Mouse (Mus musculus) stomach, embryonic 14.5 days (tissue): ENCODE results near the gene Olfr1136. TPM values are rescaled to one million over a fixed set of nuclear protein-coding genes. Genes with fewer than 3 reads are reported as not detected.

ENCODE experiments used
- ATAC-seq: fragments of 200-750 bp; cut with Nextera tagmentation; 2 replicates; pipeline ENCODE4 v1.8.0; 2017; ENCODE audit warnings: low read depth, moderate TSS enrichment; ENCODE audit not compliant: insufficient number of reproducible peaks, insufficient read depth, low FRiP score
- H3K27ac ChIP-seq: fragments of 300-500 bp; sonication (generic); 2 replicates; pipeline ENCODE4 v1.5.1; 2014; ENCODE audit warnings: mild to moderate bottlenecking, low read length, moderate library complexity, mixed read lengths
- H3K27me3 ChIP-seq: fragments of 300-500 bp; sonication (generic); 2 replicates; pipeline ENCODE4 v1.6.1; 2014; ENCODE audit warnings: low read length, control low read depth, mixed read lengths; ENCODE audit not compliant: control insufficient read depth, insufficient read depth
- H3K36me3 ChIP-seq: fragments of 300-500 bp; sonication (generic); 2 replicates; pipeline ENCODE4 v1.6.1; 2014; ENCODE audit warnings: mild to moderate bottlenecking, control low read depth, low read length, moderate library complexity, mixed read lengths; ENCODE audit not compliant: control insufficient read depth, insufficient read depth
- H3K4me1 ChIP-seq: fragments of 300-500 bp; sonication (generic); 2 replicates; pipeline ENCODE4 v1.6.1; 2014; ENCODE audit warnings: low read length, control low read depth, mixed read lengths; ENCODE audit not compliant: control insufficient read depth, insufficient read depth
- H3K4me2 ChIP-seq: fragments of 300-500 bp; sonication (generic); replicated peaks from 2 replicates; pipeline ENCODE4 v1.6.1; 2014; ENCODE audit warnings: low read depth, low read length, control low read depth
- H3K4me3 ChIP-seq: fragments of 300-500 bp; sonication (generic); 2 replicates; pipeline ENCODE4 v1.5.1; 2014; ENCODE audit warnings: low read depth, low read length, control low read depth
- H3K9ac ChIP-seq: fragments of 300-500 bp; sonication (generic); replicated peaks from 2 replicates; pipeline ENCODE4 v1.6.1; 2014; ENCODE audit warnings: low read depth, mild to moderate bottlenecking, control low read depth, low read length, moderate library complexity, mixed read lengths
- H3K9me3 ChIP-seq: fragments of 300-500 bp; sonication (generic); 2 replicates; pipeline ENCODE4 v1.6.1; 2016; ENCODE audit warnings: low read depth, low read length, control low read depth; ENCODE audit not compliant: control insufficient read depth
- WGBS: fragments of 180-500 bp; shearing (Covaris S2); extraction: QIAGEN DNeasy Blood & Tissue Kit; methylation state at CpG from one replicate; pipeline ENCODE4 v1.1.7; 2014; 5-methylcytosine and 5-hydroxymethylcytosine counted together
- polyA plus RNA-seq: library from polyadenylated mRNA; unstranded; fragments of >200 nt; fragmentation: Nextera tagmentation; extraction: Ambion mirVana; gene quantifications from 2 replicates; pipeline ENCODE4 v1.2.1, GENCODE M21; 2014

Olfr1136 gene
- polyA plus RNA-seq = not detected in 2 replicates

DNA sequence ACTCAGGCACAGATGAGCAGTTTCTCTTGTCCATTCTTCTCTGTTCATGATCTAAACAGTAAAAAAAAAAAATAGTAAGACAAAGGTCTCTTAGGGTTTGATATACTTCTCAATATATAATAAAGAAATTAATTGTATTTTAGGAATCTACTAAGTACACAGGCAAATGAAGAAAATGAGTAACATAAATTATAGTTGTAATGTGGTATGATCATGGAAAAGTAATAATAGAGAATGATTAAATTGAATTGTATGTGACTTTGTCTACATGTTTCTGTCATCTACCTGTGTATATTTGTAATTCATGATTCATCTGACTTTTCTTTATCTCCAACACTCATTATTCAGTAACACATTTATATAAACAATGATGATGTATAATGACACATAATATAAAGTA is at the start of gene Olfr1136:
TSS of gene Olfr1136 (minus strand) at position 101 of the 400 bp plus-strand sequence.
- H3K4me3 ChIP-seq = no peak within 1 kb of the TSS
- no peaks in the 10 kb centered on the region for H3K4me1 ChIP-seq
- no peak within 1 kb of the TSS for H3K4me2 ChIP-seq
- no peak within 1 kb of the TSS for H3K9ac ChIP-seq
- H3K9me3 ChIP-seq = no peaks in the 10 kb centered on the region
- ATAC-seq = no peak
- no peak within 1 kb of the TSS for H3K27ac ChIP-seq
- H3K27me3 ChIP-seq = no peaks in the 10 kb centered on the region
- H3K36me3 ChIP-seq = no peaks in the 10 kb centered on the region

DNA sequence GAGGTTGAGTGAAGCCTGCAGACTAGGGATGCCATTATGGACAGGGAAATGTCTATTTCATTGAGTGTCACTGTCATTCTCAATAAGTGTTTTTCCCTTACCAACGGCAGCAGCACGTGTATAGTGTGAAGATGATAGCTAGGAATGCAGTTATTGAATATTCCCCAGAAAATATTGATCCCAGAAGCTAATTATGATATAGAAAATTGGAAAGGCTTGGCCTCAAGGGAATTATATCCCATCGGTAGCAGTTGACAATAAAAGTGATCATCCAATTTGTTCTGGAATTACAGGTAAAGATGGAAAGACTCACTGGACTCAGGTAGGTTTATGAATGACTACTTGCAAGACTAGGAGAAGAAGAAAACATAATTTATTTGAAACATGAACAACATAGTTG is 49.7 kb upstream of the Olfr1136 start, which contains the start of gene Olfr1140:
TSS of gene Olfr1140 (plus strand) at position 301 of the 400 bp plus-strand sequence.
- WGBS = 76% methylated on average over 3 of the region's 3 CpGs
- H3K27ac ChIP-seq = no peak within 1 kb of the TSS
- no peak within 1 kb of the TSS for H3K4me2 ChIP-seq
- H3K36me3 ChIP-seq = no peaks in the 10 kb centered on the region
- H3K4me3 ChIP-seq = no peak within 1 kb of the TSS
- no peaks in the 10 kb centered on the region for H3K9me3 ChIP-seq
- no peaks in the 10 kb centered on the region for H3K4me1 ChIP-seq
- no peak for ATAC-seq
- H3K9ac ChIP-seq = no peak within 1 kb of the TSS
- H3K27me3 ChIP-seq = no peaks in the 10 kb centered on the region

GRCm38 (mm10) chr2:87739878-87740277 is 46.1 kb upstream of the Olfr1136 start, which contains the start of gene Olfr1138:
Gene Olfr1138 (minus strand): TSS chr2:87739978.
- Histone ChIP-seq H3K4me1 (no peaks in the 10 kb centered on the region), H3K36me3 (no peaks in the 10 kb centered on the region), H3K27me3 (no peaks in the 10 kb centered on the region), H3K4me3 (no peak within 1 kb of the TSS), H3K27ac (no peak within 1 kb of the TSS), H3K4me2 (no peak within 1 kb of the TSS), H3K9me3 (no peaks in the 10 kb centered on the region), H3K9ac (no peak within 1 kb of the TSS)
- WGBS = 85% methylated on average over 1 of the region's 1 CpGs
- ATAC-seq = no peak

DNA sequence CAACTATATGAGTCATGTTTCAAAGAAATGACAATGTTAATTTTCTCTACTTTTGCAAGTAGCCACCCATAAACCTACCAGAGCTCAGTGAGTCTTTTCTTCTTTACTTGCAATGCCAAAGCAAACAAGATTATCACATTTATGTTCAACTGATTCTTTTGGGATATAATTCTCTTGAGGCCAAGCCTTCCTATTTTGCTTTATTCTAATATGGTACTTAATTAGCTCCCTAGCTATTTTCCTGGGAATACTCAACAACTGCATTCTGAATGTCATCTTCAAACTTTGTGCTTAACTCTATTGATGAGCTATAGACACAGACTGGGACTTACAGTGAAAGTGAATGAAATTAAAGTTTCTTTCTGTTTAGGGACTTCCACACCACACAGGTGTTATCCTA is 19.3 kb upstream of the Olfr1136 start, which contains the start of gene Olfr1137:
TSS of gene Olfr1137 (minus strand) at position 101 of the 400 bp plus-strand sequence.
- Histone ChIP-seq H3K27ac (no peak within 1 kb of the TSS), H3K9me3 (no peaks in the 10 kb centered on the region), H3K4me3 (no peak within 1 kb of the TSS), H3K4me1 (no peaks in the 10 kb centered on the region), H3K4me2 (no peak within 1 kb of the TSS), H3K27me3 (no peaks in the 10 kb centered on the region), H3K9ac (no peak within 1 kb of the TSS), H3K36me3 (no peaks in the 10 kb centered on the region)
- no peak for ATAC-seq

DNA sequence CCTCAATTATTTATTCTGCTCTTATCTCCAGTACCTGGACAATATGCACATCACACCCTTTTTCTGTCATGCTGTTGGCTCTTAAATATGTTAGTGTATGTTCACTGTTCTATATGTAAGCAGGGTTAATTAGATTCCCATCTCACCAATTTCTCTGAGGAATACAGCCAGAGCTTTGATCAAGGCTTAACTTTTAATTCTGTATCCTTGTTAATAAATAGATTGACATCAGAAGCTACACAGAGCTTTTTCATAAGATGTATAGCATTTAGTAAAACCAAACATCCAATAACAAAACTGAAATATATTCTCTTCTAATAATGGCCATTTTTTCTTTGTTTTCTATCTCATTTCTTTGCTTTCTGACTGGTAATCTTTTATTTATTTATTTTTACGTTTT is 20.2 kb downstream of the Olfr1136 start, which contains the start of gene Olfr1135:
TSS of gene Olfr1135 (minus strand) at position 101 of the 400 bp plus-strand sequence.
- ATAC-seq = no peak

DNA sequence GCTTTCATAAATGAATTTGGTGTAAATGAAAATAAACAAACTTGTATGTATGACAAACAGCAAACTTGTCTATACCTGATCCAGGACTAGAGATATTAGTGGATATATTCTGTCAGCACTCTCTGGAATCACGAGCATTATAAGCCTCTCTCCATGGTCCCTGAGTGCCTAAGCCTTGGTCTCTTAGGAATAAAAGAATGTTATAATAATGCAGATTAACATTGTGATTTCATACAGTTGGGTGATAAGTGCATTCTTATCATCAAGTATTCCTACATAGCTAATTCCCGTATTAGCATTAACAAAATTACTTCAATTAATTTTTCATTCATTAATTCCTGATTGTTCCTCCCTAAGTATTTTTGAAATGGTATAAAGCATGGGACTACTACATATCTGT is 35.4 kb downstream of the Olfr1136 start, which contains the start of gene Olfr1134:
TSS of gene Olfr1134 (minus strand) at position 101 of the 400 bp plus-strand sequence.
- Histone ChIP-seq H3K4me2 (no peak within 1 kb of the TSS), H3K9me3 (no peaks in the 10 kb centered on the region), H3K4me3 (no peak within 1 kb of the TSS), H3K36me3 (no peaks in the 10 kb centered on the region), H3K27ac (no peak within 1 kb of the TSS), H3K27me3 (no peaks in the 10 kb centered on the region), H3K9ac (no peak within 1 kb of the TSS), H3K4me1 (no peaks in the 10 kb centered on the region)
- WGBS = 83% methylated on average over 2 of the region's 2 CpGs
- ATAC-seq = no peak

More for the DNA sequence above, 20.2 kb downstream of the Olfr1136 start, which contains the start of gene Olfr1135:
- 15% methylated on average over 1 of the region's 1 CpGs for WGBS
- no peaks in the 10 kb centered on the region for H3K27me3 ChIP-seq
- no peaks in the 10 kb centered on the region for H3K36me3 ChIP-seq
- no peak within 1 kb of the TSS for H3K27ac ChIP-seq
- no peak within 1 kb of the TSS for H3K4me3 ChIP-seq
- no peak within 1 kb of the TSS for H3K9ac ChIP-seq
- no peak within 1 kb of the TSS for H3K4me2 ChIP-seq
- no peaks in the 10 kb centered on the region for H3K4me1 ChIP-seq
- H3K9me3 ChIP-seq = no peaks in the 10 kb centered on the region

- no peaks in the 10 kb centered on the region for H3K36me3 ChIP-seq
- ATAC-seq = no peak
Measured at GRCm38 (mm10) chr2:87647274-87647673, 46.5 kb downstream of the Olfr1136 start, which contains the start of gene Olfr1133. Gene Olfr1133 (minus strand): TSS chr2:87647374.

More at GRCm38 (mm10) chr2:87647274-87647673, 46.5 kb downstream of the Olfr1136 start, which contains the start of gene Olfr1133:
- Histone ChIP-seq H3K4me1 (no peaks in the 10 kb centered on the region), H3K9ac (no peak within 1 kb of the TSS), H3K27ac (no peak within 1 kb of the TSS), H3K4me2 (no peak within 1 kb of the TSS), H3K27me3 (no peaks in the 10 kb centered on the region), H3K4me3 (no peak within 1 kb of the TSS), H3K9me3 (no peaks in the 10 kb centered on the region)
